Mouse (Mus musculus): ENCODE results near the gene Gpr18.

Gene Gpr18

GRCm38 (mm10) chr14:121915621-121916020 lies at the start of gene Gpr18:
TSS of gene Gpr18 (minus strand) at chr14:121915781.
- no peak for DNase-seq

GRCm38 (mm10) chr14:121964990-121965389 lies 49.4 kb upstream of the Gpr18 start, which contains the start of gene Gpr183:
TSS of gene Gpr183 (minus strand) at chr14:121965195.
- no peak for DNase-seq

GRCm38 (mm10) chr14:121963942-121964335 lies 48.4 kb upstream of the Gpr18 start:
- no peak for DNase-seq

- DNase-seq: no peak
These were observed 47.8 kb upstream of the Gpr18 start for GRCm38 (mm10) chr14:121963251-121963941.

- DNase-seq: no peak
These were observed 46.7 kb upstream of the Gpr18 start for GRCm38 (mm10) chr14:121962128-121962890.

- no peak for DNase-seq
These were observed 46.0 kb upstream of the Gpr18 start for GRCm38 (mm10) chr14:121961496-121962127.

GRCm38 (mm10) chr14:121960997-121961396 lies 45.4 kb upstream of the Gpr18 start:
- no peak for DNase-seq

GRCm38 (mm10) chr14:121960531-121960930 lies 45.0 kb upstream of the Gpr18 start:
- no peak for DNase-seq

GRCm38 (mm10) chr14:121960031-121960430 lies 44.5 kb upstream of the Gpr18 start:
- DNase-seq: no peak

GRCm38 (mm10) chr14:121959538-121959980 lies 44.0 kb upstream of the Gpr18 start:
- DNase-seq: no peak

GRCm38 (mm10) chr14:121958751-121959537 lies 43.4 kb upstream of the Gpr18 start:
- no peak for DNase-seq

GRCm38 (mm10) chr14:121958041-121958750 lies 42.6 kb upstream of the Gpr18 start:
- DNase-seq: no peak

GRCm38 (mm10) chr14:121957176-121957871 lies 41.7 kb upstream of the Gpr18 start:
- no peak for DNase-seq

- DNase-seq: no peak
These were observed 40.7 kb upstream of the Gpr18 start for GRCm38 (mm10) chr14:121956291-121956690.

GRCm38 (mm10) chr14:121955176-121955795 lies 39.7 kb upstream of the Gpr18 start:
- no peak for DNase-seq

- DNase-seq: no peak
These were observed 39.0 kb upstream of the Gpr18 start for GRCm38 (mm10) chr14:121954608-121955007.

GRCm38 (mm10) chr14:121954129-121954528 lies 38.5 kb upstream of the Gpr18 start:
- DNase-seq: no peak

- no peak for DNase-seq
These were observed 36.4 kb upstream of the Gpr18 start for GRCm38 (mm10) chr14:121952046-121952400.

- no peak for DNase-seq
These were observed 35.9 kb upstream of the Gpr18 start for GRCm38 (mm10) chr14:121951399-121952045.

GRCm38 (mm10) chr14:121949897-121950296 lies 34.3 kb upstream of the Gpr18 start:
- no peak for DNase-seq

- DNase-seq: no peak
These were observed 33.9 kb upstream of the Gpr18 start for GRCm38 (mm10) chr14:121949436-121949835.

All from cerebellum, postnatal 25 days (tissue).